Mouse (Mus musculus) liver, embryonic 14.5 days (tissue): ENCODE data around the gene Gm10153.

Experiments used
- CTCF ChIP-seq: IDR thresholded peaks from 2 replicates; pipeline ENCODE4 v1.5.1; 2016; ENCODE audit warnings: antibody characterized with exemption, low read depth, control low read depth
- EP300 ChIP-seq: IDR thresholded peaks from 2 replicates; pipeline ENCODE4 v1.6.1; 2016; ENCODE audit warnings: antibody characterized with exemption, low read depth

GRCm38 (mm10) chr7:142169836-142170235 lies 20.4 kb downstream of the Gm10153 start:
- TF ChIP-seq EP300 (no peak), CTCF (peak; percentile 64)
